19 mouse cellular contexts compared by ENCODE assay signal in genomic region chr19:18146494-18146893, GRCm38 (mm10).
DNase-seq lines count a peak whose midpoint lies in the region; ATAC-seq and TF ChIP-seq lines count a peak whose summit lies in the region.
"Had no signal": no experiment of that assay in that cellular context is flagged by ENCODE, and none has a peak within 500 bp of the region (broad histone marks: within the 10 kb centered on the region; RNA-seq: fewer than 3 reads in every experiment).

No protein-coding gene starts in this region.

- DNase-seq in kidney, adult 2 months = peak; percentile 71
- no peak for DNase-seq in kidney, postnatal 10 days
- DNase-seq in liver, adult 2 months (ENCODE audit: extremely low read depth, low read depth, low spot score) = peak; percentile 98
- DNase-seq in liver, embryonic 11.5 days (ENCODE audit: low spot score) = no peak
- no peak for DNase-seq in stomach, postnatal 0 days (ENCODE audit: low spot score)
- DNase-seq in yolk sac, embryonic 10.5 days (ENCODE audit: low spot score) = peak; percentile 38
- no peak for DNase-seq in embryonic facial prominence, embryonic 10.5 days (ENCODE audit: low spot score)
- DNase-seq: adrenal gland, adult 2 months; adrenal gland, postnatal 10 days; adrenal gland, postnatal 25 days; cerebellum, adult 11 months; cerebellum, adult 18-20 months; cerebellum, adult 8-10 months; cerebellum, adult 9-11 months; cerebellum, postnatal 14 days; cerebellum, postnatal 36 days had no signal

- H3K9me3 ChIP-seq in liver, embryonic 11.5 days (ENCODE audit: control insufficient read depth, low read length) = no peaks in the 10 kb centered on the region
- H3K9me3 ChIP-seq in stomach, postnatal 0 days (ENCODE audit: control insufficient read depth, low read length) = no peaks in the 10 kb centered on the region
- no peaks in the 10 kb centered on the region for H3K9me3 ChIP-seq in embryonic facial prominence, embryonic 10.5 days
- H3K9me3 ChIP-seq: embryonic facial prominence, embryonic 12.5 days; forebrain, embryonic 13.5 days; forebrain, embryonic 15.5 days had no signal

- no peak for ATAC-seq in liver, embryonic 11.5 days (replicated peaks; ENCODE audit: low FRiP score)
- 0 out of 2 replicates have a peak, but pooled peaks have one; percentile 18 for ATAC-seq in stomach, postnatal 0 days (ENCODE audit: low FRiP score, low TSS enrichment)
- ATAC-seq: forebrain, embryonic 13.5 days; forebrain, embryonic 15.5 days had no signal

- 39% methylated on average over 3 of the region's 3 CpGs for WGBS in kidney, adult 2 months
- 20% methylated on average over 3 of the region's 3 CpGs for WGBS in liver, adult 2 months
- 79% methylated on average over 3 of the region's 3 CpGs for WGBS in liver, embryonic 11.5 days
- 53% methylated on average over 3 of the region's 3 CpGs for WGBS in stomach, postnatal 0 days
- 86% methylated on average over 3 of the region's 3 CpGs for WGBS in embryonic facial prominence, embryonic 10.5 days

- TF ChIP-seq EP300 in stomach, postnatal 0 days (optimal IDR thresholded peaks at IDR 0.05) = no peak

- no peaks in the 10 kb centered on the region for H3K79me2 ChIP-seq in liver, adult 2 months (ENCODE audit: control insufficient read depth, insufficient read depth, low read length)

- no peak overlapping the region for H3K4me2 ChIP-seq in liver, embryonic 11.5 days
- H3K4me2 ChIP-seq in stomach, postnatal 0 days (replicated peaks; ENCODE audit: low read depth) = no peak overlapping the region
- H3K4me2 ChIP-seq: embryonic facial prominence, embryonic 12.5 days; forebrain, embryonic 13.5 days; forebrain, embryonic 15.5 days had no signal

- peak overlapping the region; percentile 43 for H3K9ac ChIP-seq in liver, adult 2 months (ENCODE audit: low read depth, low read length)
- no peak overlapping the region for H3K9ac ChIP-seq in liver, embryonic 11.5 days (ENCODE audit: low read depth, low read length)
- H3K9ac ChIP-seq in stomach, postnatal 0 days (ENCODE audit: low read length) = no peak overlapping the region
- H3K9ac ChIP-seq: embryonic facial prominence, embryonic 12.5 days; forebrain, embryonic 13.5 days; forebrain, embryonic 15.5 days had no signal

- peak overlapping the region; percentile 48 for H3K27ac ChIP-seq in kidney, adult 2 months (ENCODE audit: insufficient read depth, low read depth, low read length)
- H3K27ac ChIP-seq in liver, adult 2 months (replicated peaks; ENCODE audit: insufficient read depth, low read depth, low read length) = peak overlapping the region; percentile 96
- no peak overlapping the region for H3K27ac ChIP-seq in liver, embryonic 11.5 days (ENCODE audit: low read depth, low read length)
- no peak overlapping the region for H3K27ac ChIP-seq in stomach, postnatal 0 days (replicated peaks)
- H3K27ac ChIP-seq in embryonic facial prominence, embryonic 10.5 days (replicated peaks) = no peak overlapping the region
- H3K27ac ChIP-seq: embryonic facial prominence, embryonic 12.5 days; forebrain, embryonic 13.5 days; forebrain, embryonic 15.5 days had no signal

- TF ChIP-seq CTCF in kidney, adult 2 months (conservative IDR thresholded peaks at IDR 0.05; ENCODE audit: insufficient read depth, insufficient read length, low read depth, low read length) = no peak
- no peak for TF ChIP-seq CTCF in liver, adult 2 months (IDR thresholded peaks at IDR 0.05; ENCODE audit: low read depth, low read length)
- TF ChIP-seq CTCF in stomach, postnatal 0 days (IDR thresholded peaks at IDR 0.05; ENCODE audit: low read depth) = no peak

- no peaks in the 10 kb centered on the region for H3K27me3 ChIP-seq in kidney, adult 2 months (replicated peaks; ENCODE audit: control insufficient read depth, insufficient read depth, low read length)
- no peaks in the 10 kb centered on the region for H3K27me3 ChIP-seq in liver, adult 2 months (ENCODE audit: control insufficient read depth, insufficient read depth, low read length)
- H3K27me3 ChIP-seq in liver, embryonic 11.5 days (replicated peaks; ENCODE audit: control insufficient read depth, insufficient read depth, low read length) = no peaks in the 10 kb centered on the region
- no peaks in the 10 kb centered on the region for H3K27me3 ChIP-seq in stomach, postnatal 0 days (ENCODE audit: control insufficient read depth, insufficient read depth, low read length)
- no peaks in the 10 kb centered on the region for H3K27me3 ChIP-seq in embryonic facial prominence, embryonic 10.5 days (replicated peaks; ENCODE audit: low read depth, poor library complexity, severe bottlenecking)
- H3K27me3 ChIP-seq: embryonic facial prominence, embryonic 12.5 days; forebrain, embryonic 13.5 days; forebrain, embryonic 15.5 days had no signal

- peaks cover 5% of the 10 kb centered on the region; the same call in 1 of the 2 replicates for H3K4me1 ChIP-seq in kidney, adult 2 months (ENCODE audit: control insufficient read depth, insufficient read depth, low read length)
- H3K4me1 ChIP-seq in liver, adult 2 months (ENCODE audit: control insufficient read depth, insufficient read depth, low read length) = peaks cover 12% of the 10 kb centered on the region
- H3K4me1 ChIP-seq in liver, embryonic 11.5 days (replicated peaks; ENCODE audit: control insufficient read depth, insufficient read depth, low read length) = no peaks in the 10 kb centered on the region
- no peaks in the 10 kb centered on the region for H3K4me1 ChIP-seq in stomach, postnatal 0 days (replicated peaks; ENCODE audit: control insufficient read depth, insufficient read depth)
- 0 out of 2 replicates have a peak, but pooled peaks cover 5% of the 10 kb centered on the region for H3K4me1 ChIP-seq in embryonic facial prominence, embryonic 10.5 days
- H3K4me1 ChIP-seq: embryonic facial prominence, embryonic 12.5 days; forebrain, embryonic 13.5 days; forebrain, embryonic 15.5 days had no signal

- no peak for TF ChIP-seq POLR2A in kidney, adult 2 months (IDR thresholded peaks at IDR 0.05; ENCODE audit: low read depth, low read length)
- TF ChIP-seq POLR2A in liver, adult 2 months (IDR thresholded peaks at IDR 0.05; ENCODE audit: extremely low read depth, insufficient read depth, low read length) = no peak

- H3K4me3 ChIP-seq in kidney, adult 2 months (ENCODE audit: insufficient read depth, low read depth, low read length) = no peak overlapping the region
- H3K4me3 ChIP-seq in liver, adult 2 months (ENCODE audit: insufficient read depth, low read depth, low read length) = no peak overlapping the region
- H3K4me3 ChIP-seq in liver, embryonic 11.5 days (ENCODE audit: low read depth, low read length) = no peak overlapping the region
- no peak overlapping the region for H3K4me3 ChIP-seq in stomach, postnatal 0 days (ENCODE audit: low read depth, low read length)
- no peak overlapping the region for H3K4me3 ChIP-seq in embryonic facial prominence, embryonic 10.5 days
- H3K4me3 ChIP-seq: embryonic facial prominence, embryonic 12.5 days; forebrain, embryonic 13.5 days; forebrain, embryonic 15.5 days had no signal

- no peaks in the 10 kb centered on the region for H3K36me3 ChIP-seq in kidney, adult 2 months (ENCODE audit: control insufficient read depth, insufficient read depth, low read length)
- H3K36me3 ChIP-seq in liver, adult 2 months (ENCODE audit: control insufficient read depth, insufficient read depth, low read length) = no peaks in the 10 kb centered on the region
- H3K36me3 ChIP-seq in liver, embryonic 11.5 days (ENCODE audit: control insufficient read depth, insufficient read depth, low read length) = no peaks in the 10 kb centered on the region
- no peaks in the 10 kb centered on the region for H3K36me3 ChIP-seq in stomach, postnatal 0 days (ENCODE audit: control insufficient read depth, insufficient read depth, low read length)
- H3K36me3 ChIP-seq in embryonic facial prominence, embryonic 10.5 days (replicated peaks) = no peaks in the 10 kb centered on the region
- H3K36me3 ChIP-seq: embryonic facial prominence, embryonic 12.5 days; forebrain, embryonic 15.5 days had no signal

Comparison
In these comparisons a context has a peak if more than half of its experiments do, and no peak if none do; other contexts are left out.
1. DNase-seq: peak in kidney, adult 2 months (single experiment), liver, adult 2 months (single experiment) and yolk sac, embryonic 10.5 days (single experiment); none in kidney, postnatal 10 days (single experiment), liver, embryonic 11.5 days (single experiment), stomach, postnatal 0 days (single experiment) and embryonic facial prominence, embryonic 10.5 days (single experiment).
2. H3K27ac ChIP-seq: peak in kidney, adult 2 months (single experiment) and liver, adult 2 months (single experiment); none in liver, embryonic 11.5 days (single experiment), stomach, postnatal 0 days (single experiment) and embryonic facial prominence, embryonic 10.5 days (single experiment).